Mouse (Mus musculus): Measurements from ENCODE around the gene Acsl1. TPM values are rescaled to one million over a fixed set of nuclear protein-coding genes. Genes with fewer than 3 reads are reported as not detected.

Gene Acsl1
- polyA plus RNA-seq, 1 experiment from 2014 or later: 41.6 TPM

GRCm38 (mm10) chr8:46475942-46476341 is 5.1 kb downstream of the Acsl1 start:
- H3K9ac ChIP-seq: peak overlapping the region; percentile 51; the same call in 1 of the 2 replicates

GRCm38 (mm10) chr8:46477747-46478458 is 7.1 kb downstream of the Acsl1 start:
- no peaks in the 10 kb centered on the region for H3K9me3 ChIP-seq (replicated peaks)
- no peak overlapping the region for H3K4me3 ChIP-seq (replicated peaks)
- 0 out of 2 replicates have a peak overlapping the region, but pooled peaks have one; percentile 33 for H3K9ac ChIP-seq
- WGBS (ENCODE audit: insufficient replicate concordance): 62% methylated on average over 9 of the region's 9 CpGs
- ATAC-seq (ENCODE audit: low read depth) (no peak), DNase-seq (no peak)
- peaks cover 19% of the 10 kb centered on the region for H3K36me3 ChIP-seq
- 0 out of 2 replicates have a peak overlapping the region, but pooled peaks have one; percentile 68 for H3K27ac ChIP-seq
- H3K4me2 ChIP-seq: no peak overlapping the region
- H3K4me1 ChIP-seq (replicated peaks): peaks cover 81% of the 10 kb centered on the region
- H3K27me3 ChIP-seq: no peaks in the 10 kb centered on the region

More at GRCm38 (mm10) chr8:46475942-46476341, 5.1 kb downstream of the Acsl1 start:
- Histone ChIP-seq H3K27me3 (no peaks in the 10 kb centered on the region), H3K4me2 (no peak overlapping the region), H3K9me3 (replicated peaks) (no peaks in the 10 kb centered on the region), H3K4me3 (replicated peaks) (no peak overlapping the region), H3K4me1 (replicated peaks) (peaks cover 89% of the 10 kb centered on the region), H3K27ac (peak overlapping the region; percentile 68), H3K36me3 (peaks cover 16% of the 10 kb centered on the region; the same call in 1 of the 2 replicates)
- WGBS (ENCODE audit: insufficient replicate concordance): 71% methylated on average over 3 of the region's 3 CpGs
- DNase-seq (no peak), ATAC-seq (ENCODE audit: low read depth) (no peak)

- peaks cover 13% of the 10 kb centered on the region for H3K36me3 ChIP-seq
- H3K9me3 ChIP-seq (replicated peaks): no peaks in the 10 kb centered on the region
- no peak overlapping the region for H3K9ac ChIP-seq
- H3K4me1 ChIP-seq (replicated peaks): peaks cover 81% of the 10 kb centered on the region
- no peaks in the 10 kb centered on the region for H3K27me3 ChIP-seq
- 79% methylated on average over 10 of the region's 10 CpGs for WGBS (ENCODE audit: insufficient replicate concordance)
- no peak for ATAC-seq (ENCODE audit: low read depth)
- no peak for DNase-seq
- no peak overlapping the region for H3K4me2 ChIP-seq
- no peak overlapping the region for H3K4me3 ChIP-seq (replicated peaks)
- H3K27ac ChIP-seq: no peak overlapping the region
Measured at GRCm38 (mm10) chr8:46478783-46479182, 7.9 kb downstream of the Acsl1 start.

DNA sequence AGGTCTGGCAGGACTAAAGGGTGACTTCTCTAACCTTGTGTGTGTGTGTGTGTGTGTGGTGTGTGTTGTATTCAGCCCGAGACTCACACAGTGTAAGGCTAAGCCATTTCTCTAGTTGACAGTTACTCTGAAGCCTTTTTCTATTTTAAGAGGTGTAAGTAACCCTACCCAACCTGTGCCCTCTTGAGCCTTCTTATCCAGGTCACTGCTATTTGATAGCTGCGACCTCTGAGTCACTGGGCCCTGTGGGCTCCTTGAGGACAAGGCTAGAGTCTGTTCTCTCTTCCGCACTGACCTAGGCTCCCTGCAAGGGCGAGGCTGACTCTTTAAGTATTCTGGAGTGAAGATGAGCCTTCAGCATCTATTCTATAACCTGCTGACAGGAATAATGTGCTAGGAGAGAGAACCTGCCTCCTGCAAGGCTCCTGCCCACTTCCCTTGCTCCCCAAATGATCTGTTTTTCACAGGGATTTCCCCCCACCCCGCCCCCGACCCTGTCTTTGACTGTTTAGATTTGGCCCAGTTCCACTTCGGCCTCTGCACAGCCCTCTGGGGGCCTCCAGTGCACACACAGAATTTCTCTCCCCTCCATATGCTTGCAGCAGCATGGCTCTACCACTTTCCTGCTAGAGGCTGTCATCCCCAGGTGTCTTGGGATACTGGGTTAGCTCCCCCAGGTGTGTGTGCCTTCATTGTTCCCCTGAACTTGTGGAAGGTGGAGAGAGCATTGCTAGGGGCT is 9.1 kb downstream of the Acsl1 start:
- ATAC-seq (ENCODE audit: low read depth) (no peak), DNase-seq (no peak)
- Histone ChIP-seq H3K4me2 (no peak overlapping the region), H3K27me3 (no peaks in the 10 kb centered on the region), H3K4me3 (replicated peaks) (no peak overlapping the region), H3K9me3 (replicated peaks) (no peaks in the 10 kb centered on the region), H3K9ac (peak overlapping the region; percentile 36), H3K4me1 (replicated peaks) (peaks cover 84% of the 10 kb centered on the region), H3K36me3 (peaks cover 13% of the 10 kb centered on the region), H3K27ac (peak overlapping the region; percentile 70)
- 53% methylated on average over 7 of the region's 7 CpGs for WGBS (ENCODE audit: insufficient replicate concordance)

GRCm38 (mm10) chr8:46480533-46480900 is 9.7 kb downstream of the Acsl1 start:
- Histone ChIP-seq H3K27me3 (no peaks in the 10 kb centered on the region), H3K4me2 (no peak overlapping the region), H3K36me3 (peaks cover 13% of the 10 kb centered on the region), H3K27ac (peak overlapping the region; percentile 70), H3K9me3 (replicated peaks) (no peaks in the 10 kb centered on the region), H3K4me1 (replicated peaks) (peaks cover 84% of the 10 kb centered on the region), H3K4me3 (replicated peaks) (no peak overlapping the region), H3K9ac (peak overlapping the region; percentile 36)
- WGBS (ENCODE audit: insufficient replicate concordance): 65% methylated on average over 6 of the region's 6 CpGs
- no peak for ATAC-seq (ENCODE audit: low read depth)
- DNase-seq: no peak

DNA sequence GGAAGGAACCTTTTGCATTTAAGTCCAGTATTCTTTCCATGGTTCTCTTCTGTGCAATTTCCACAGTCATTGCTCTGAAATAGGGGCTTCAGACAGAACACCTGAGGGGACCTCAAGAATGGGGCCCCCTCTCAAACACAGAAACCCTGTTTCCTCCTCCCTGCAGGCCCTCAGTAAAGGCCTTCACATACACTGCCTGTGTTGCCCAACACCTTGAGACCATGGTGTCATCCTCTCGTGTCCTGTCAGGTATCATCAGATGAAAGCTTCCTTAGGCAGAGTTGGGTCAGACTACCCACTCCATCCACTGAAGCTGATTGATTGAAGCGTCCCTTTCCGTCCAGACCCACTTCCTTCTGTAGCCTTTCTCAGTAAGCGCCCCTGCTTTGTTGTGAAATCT is 11.9 kb downstream of the Acsl1 start:
- peaks cover 75% of the 10 kb centered on the region for H3K4me1 ChIP-seq (replicated peaks)
- H3K36me3 ChIP-seq: peaks cover 4% of the 10 kb centered on the region
- H3K9ac ChIP-seq: no peak overlapping the region
- whole genome bisulfite sequencing (ENCODE audit: insufficient replicate concordance): 62% methylated on average over 4 of the region's 4 CpGs
- H3K9me3 ChIP-seq (replicated peaks): no peaks in the 10 kb centered on the region
- H3K4me3 ChIP-seq (replicated peaks): no peak overlapping the region
- DNase-seq (no peak), ATAC-seq (ENCODE audit: low read depth) (no peak)
- no peaks in the 10 kb centered on the region for H3K27me3 ChIP-seq
- no peak overlapping the region for H3K4me2 ChIP-seq
- H3K27ac ChIP-seq: no peak overlapping the region

DNA sequence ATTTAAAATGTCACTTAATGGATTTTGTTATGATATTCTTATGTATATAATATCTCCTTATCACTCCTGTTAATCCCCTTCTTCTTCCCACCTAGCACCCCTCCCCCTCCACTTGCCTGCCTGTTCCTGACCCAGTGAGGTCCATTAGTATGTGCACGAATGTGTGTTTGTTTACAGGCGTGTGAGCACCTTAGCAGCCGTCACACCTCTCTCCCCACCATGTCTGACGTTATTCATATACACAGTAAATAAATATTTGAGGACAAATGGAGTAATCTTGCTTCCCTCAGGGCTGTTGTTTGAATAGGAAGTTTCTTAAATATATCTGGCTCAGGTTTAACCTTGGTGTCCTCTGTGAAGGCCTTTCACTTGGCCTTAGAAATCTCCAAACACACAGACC is 12.4 kb downstream of the Acsl1 start:
- Histone ChIP-seq H3K27me3 (no peaks in the 10 kb centered on the region), H3K27ac (peak overlapping the region; percentile 61), H3K36me3 (peaks cover 4% of the 10 kb centered on the region), H3K4me3 (replicated peaks) (no peak overlapping the region), H3K4me1 (replicated peaks) (peaks cover 75% of the 10 kb centered on the region), H3K9ac (0 out of 2 replicates have a peak overlapping the region, but pooled peaks have one; percentile 0), H3K9me3 (replicated peaks) (no peaks in the 10 kb centered on the region), H3K4me2 (no peak overlapping the region)
- WGBS (ENCODE audit: insufficient replicate concordance): 70% methylated on average over 4 of the region's 4 CpGs
- DNase-seq: no peak
- ATAC-seq (ENCODE audit: low read depth): no peak

DNA sequence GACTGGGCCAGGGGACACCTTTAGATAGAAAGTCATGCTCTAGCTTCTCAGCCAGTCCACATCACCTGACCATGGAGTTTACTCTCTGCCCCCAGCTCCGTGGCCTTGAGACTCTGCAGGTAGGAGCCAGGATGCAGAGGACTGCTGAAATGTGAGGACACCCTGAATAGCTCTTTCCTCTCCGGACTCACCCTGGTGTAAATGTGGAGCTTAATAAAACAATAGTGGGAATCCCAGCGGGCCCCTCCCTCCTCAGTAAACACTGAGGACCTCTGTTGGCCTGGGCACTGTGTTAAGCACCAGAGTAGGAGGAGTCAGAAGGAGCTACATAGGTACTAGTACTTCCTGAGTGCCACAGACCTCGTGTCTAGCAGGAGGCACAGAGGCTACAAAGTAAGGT is 13.2 kb downstream of the Acsl1 start:
- peaks cover 4% of the 10 kb centered on the region for H3K36me3 ChIP-seq
- H3K9me3 ChIP-seq (replicated peaks): no peaks in the 10 kb centered on the region
- no peaks in the 10 kb centered on the region for H3K27me3 ChIP-seq
- peaks cover 74% of the 10 kb centered on the region for H3K4me1 ChIP-seq (replicated peaks)
- no peak overlapping the region for H3K4me2 ChIP-seq
- WGBS (ENCODE audit: insufficient replicate concordance): 50% methylated on average over 4 of the region's 4 CpGs
- ATAC-seq (ENCODE audit: low read depth) (peak; percentile 22; the same call in 1 of the 2 replicates), DNase-seq (no peak)
- H3K27ac ChIP-seq: peak overlapping the region; percentile 61
- H3K4me3 ChIP-seq (replicated peaks): no peak overlapping the region
- no peak overlapping the region for H3K9ac ChIP-seq

- no peak overlapping the region for H3K9ac ChIP-seq
- DNase-seq: no peak
- peak overlapping the region; percentile 61 for H3K27ac ChIP-seq
- no peak overlapping the region for H3K4me3 ChIP-seq (replicated peaks)
- peaks cover 4% of the 10 kb centered on the region for H3K36me3 ChIP-seq
- 59% methylated on average over 8 of the region's 8 CpGs for WGBS (ENCODE audit: insufficient replicate concordance)
- no peaks in the 10 kb centered on the region for H3K9me3 ChIP-seq (replicated peaks)
- no peak overlapping the region for H3K4me2 ChIP-seq
- H3K27me3 ChIP-seq: no peaks in the 10 kb centered on the region
- ATAC-seq (ENCODE audit: low read depth): peak; percentile 69
- H3K4me1 ChIP-seq (replicated peaks): peaks cover 71% of the 10 kb centered on the region
Measured at GRCm38 (mm10) chr8:46484931-46485463, 14.2 kb downstream of the Acsl1 start.

DNA sequence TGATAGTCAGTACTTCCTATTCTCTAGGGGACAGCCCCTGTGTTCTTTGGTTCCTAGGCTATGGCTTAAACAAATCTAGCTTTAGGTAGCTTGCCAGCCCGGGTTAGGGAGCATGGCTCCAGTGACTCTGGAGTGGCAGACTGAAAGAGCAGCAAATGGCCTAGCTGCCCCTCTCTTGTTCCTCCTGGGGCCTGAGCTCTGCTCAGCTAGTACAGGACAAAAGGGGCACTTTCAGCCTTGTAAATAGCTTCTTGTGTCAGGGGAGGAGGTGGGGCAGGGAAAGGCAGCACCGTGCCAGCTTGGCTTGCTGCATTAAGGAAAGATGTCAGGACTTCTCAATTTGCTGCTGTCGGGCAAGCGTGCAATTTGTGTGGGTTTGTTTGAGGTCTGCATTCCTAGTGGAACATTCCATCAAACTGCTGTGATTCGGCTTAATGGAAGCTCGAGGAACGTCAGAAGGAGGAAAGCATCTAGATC is 17.3 kb downstream of the Acsl1 start:
- no peak for DNase-seq
- 74% methylated on average over 7 of the region's 7 CpGs for WGBS (ENCODE audit: insufficient replicate concordance)
- no peak overlapping the region for H3K9ac ChIP-seq
- peaks cover 4% of the 10 kb centered on the region; the same call in 1 of the 2 replicates for H3K36me3 ChIP-seq
- no peaks in the 10 kb centered on the region for H3K27me3 ChIP-seq
- H3K9me3 ChIP-seq (replicated peaks): no peaks in the 10 kb centered on the region
- H3K4me3 ChIP-seq (replicated peaks): no peak overlapping the region
- H3K4me1 ChIP-seq (replicated peaks): peaks cover 84% of the 10 kb centered on the region
- no peak overlapping the region for H3K4me2 ChIP-seq
- no peak for ATAC-seq (ENCODE audit: low read depth)
- H3K27ac ChIP-seq: 0 out of 2 replicates have a peak overlapping the region, but pooled peaks have one; percentile 29

GRCm38 (mm10) chr8:46489196-46489595 is 18.4 kb downstream of the Acsl1 start:
- Histone ChIP-seq H3K27ac (no peak overlapping the region), H3K4me1 (replicated peaks) (peaks cover 79% of the 10 kb centered on the region)
- WGBS (ENCODE audit: insufficient replicate concordance): 80% methylated on average over 1 of the region's 1 CpGs

More at GRCm38 (mm10) chr8:46489196-46489595, 18.4 kb downstream of the Acsl1 start:
- DNase-seq (no peak), ATAC-seq (ENCODE audit: low read depth) (no peak)
- no peak overlapping the region for H3K4me3 ChIP-seq (replicated peaks)
- H3K4me2 ChIP-seq: no peak overlapping the region
- H3K9me3 ChIP-seq (replicated peaks): no peaks in the 10 kb centered on the region
- no peak overlapping the region for H3K9ac ChIP-seq
- peaks cover 8% of the 10 kb centered on the region; the same call in 1 of the 2 replicates for H3K36me3 ChIP-seq
- no peaks in the 10 kb centered on the region for H3K27me3 ChIP-seq
